Mouse (Mus musculus): ENCODE measurements around the gene Meis2. TPM values are rescaled to one million over a fixed set of nuclear protein-coding genes. Genes with fewer than 3 reads are reported as not detected.

Meis2 gene
- polyA plus RNA-seq, 1 experiment from 2014 or later, result 30.1 TPM

GRCm38 (mm10) chr2:115938296-115938695 is 127.3 kb downstream of the Meis2 start:
- Histone ChIP-seq H3K27ac (replicated peaks) (0 out of 2 replicates have a peak overlapping the region, but pooled peaks have one; percentile 5), H3K9me3 (no peaks in the 10 kb centered on the region), H3K27me3 (replicated peaks) (no peaks in the 10 kb centered on the region), H3K4me1 (peaks cover 58% of the 10 kb centered on the region), H3K9ac (no peak overlapping the region), H3K36me3 (peaks cover 12% of the 10 kb centered on the region; the same call in 1 of the 2 replicates), H3K4me3 (no peak overlapping the region), H3K4me2 (no peak overlapping the region)
- 76% methylated on average over 3 of the region's 3 CpGs for WGBS
- ATAC-seq (ENCODE audit: extremely low read depth, insufficient number of reproducible peaks, low FRiP score, low TSS enrichment), result no peak

- no peaks in the 10 kb centered on the region for H3K9me3 ChIP-seq
- WGBS, result 73% methylated on average over 1 of the region's 1 CpGs
- no peak overlapping the region for H3K4me2 ChIP-seq
- H3K27me3 ChIP-seq (replicated peaks), result no peaks in the 10 kb centered on the region
- no peak for ATAC-seq (ENCODE audit: extremely low read depth, insufficient number of reproducible peaks, low FRiP score, low TSS enrichment)
- no peak overlapping the region for H3K4me3 ChIP-seq
- peaks cover 57% of the 10 kb centered on the region for H3K4me1 ChIP-seq
- H3K27ac ChIP-seq (replicated peaks), result 0 out of 2 replicates have a peak overlapping the region, but pooled peaks have one; percentile 5
- H3K9ac ChIP-seq, result no peak overlapping the region
- H3K36me3 ChIP-seq, result peaks cover 12% of the 10 kb centered on the region; the same call in 1 of the 2 replicates
Measured at GRCm38 (mm10) chr2:115937896-115938295, 127.7 kb downstream of the Meis2 start.

GRCm38 (mm10) chr2:115936786-115937185 is 128.9 kb downstream of the Meis2 start:
- Histone ChIP-seq H3K4me1 (peaks cover 47% of the 10 kb centered on the region), H3K4me3 (no peak overlapping the region), H3K4me2 (no peak overlapping the region; the same call in 1 of the 2 replicates), H3K9me3 (no peaks in the 10 kb centered on the region), H3K36me3 (peaks cover 12% of the 10 kb centered on the region; the same call in 1 of the 2 replicates), H3K27ac (replicated peaks) (peak overlapping the region; percentile 61), H3K9ac (no peak overlapping the region), H3K27me3 (replicated peaks) (no peaks in the 10 kb centered on the region)
- 46% methylated on average over 9 of the region's 9 CpGs for WGBS
- ATAC-seq (ENCODE audit: extremely low read depth, insufficient number of reproducible peaks, low FRiP score, low TSS enrichment), result no peak

GRCm38 (mm10) chr2:115934299-115934698 is 131.3 kb downstream of the Meis2 start:
- no peak for ATAC-seq (ENCODE audit: extremely low read depth, insufficient number of reproducible peaks, low FRiP score, low TSS enrichment)
- Histone ChIP-seq H3K9me3 (no peaks in the 10 kb centered on the region), H3K4me2 (no peak overlapping the region), H3K4me1 (peaks cover 33% of the 10 kb centered on the region), H3K4me3 (no peak overlapping the region), H3K36me3 (peaks cover 2% of the 10 kb centered on the region; the same call in 1 of the 2 replicates), H3K27ac (replicated peaks) (no peak overlapping the region), H3K27me3 (replicated peaks) (no peaks in the 10 kb centered on the region), H3K9ac (no peak overlapping the region)
- WGBS, result 64% methylated on average over 2 of the region's 2 CpGs

- peaks cover 7% of the 10 kb centered on the region; the same call in 1 of the 2 replicates for H3K36me3 ChIP-seq
- H3K9ac ChIP-seq, result no peak overlapping the region
- H3K27ac ChIP-seq (replicated peaks), result no peak overlapping the region
- no peak overlapping the region for H3K4me2 ChIP-seq
- no peak overlapping the region for H3K4me3 ChIP-seq
- 19% methylated on average over 2 of the region's 2 CpGs for WGBS
- H3K4me1 ChIP-seq, result peaks cover 28% of the 10 kb centered on the region
- no peak for ATAC-seq (ENCODE audit: extremely low read depth, insufficient number of reproducible peaks, low FRiP score, low TSS enrichment)
- H3K27me3 ChIP-seq (replicated peaks), result no peaks in the 10 kb centered on the region
- H3K9me3 ChIP-seq, result no peaks in the 10 kb centered on the region
Measured at GRCm38 (mm10) chr2:115933259-115933658, 132.4 kb downstream of the Meis2 start.

GRCm38 (mm10) chr2:115925744-115926143 is 139.9 kb downstream of the Meis2 start:
- no peak overlapping the region for H3K4me3 ChIP-seq
- peaks cover 7% of the 10 kb centered on the region; the same call in 1 of the 2 replicates for H3K36me3 ChIP-seq
- H3K27ac ChIP-seq (replicated peaks), result no peak overlapping the region
- no peaks in the 10 kb centered on the region for H3K9me3 ChIP-seq
- H3K27me3 ChIP-seq (replicated peaks), result no peaks in the 10 kb centered on the region
- peaks cover 46% of the 10 kb centered on the region for H3K4me1 ChIP-seq
- no peak overlapping the region for H3K4me2 ChIP-seq
- 68% methylated on average over 3 of the region's 3 CpGs for WGBS
- no peak for ATAC-seq (ENCODE audit: extremely low read depth, insufficient number of reproducible peaks, low FRiP score, low TSS enrichment)
- H3K9ac ChIP-seq, result no peak overlapping the region

GRCm38 (mm10) chr2:115924472-115924871 is 141.2 kb downstream of the Meis2 start:
- H3K4me3 ChIP-seq, result no peak overlapping the region
- H3K9me3 ChIP-seq, result no peaks in the 10 kb centered on the region
- ATAC-seq (ENCODE audit: extremely low read depth, insufficient number of reproducible peaks, low FRiP score, low TSS enrichment), result no peak
- WGBS, result 58% methylated on average over 6 of the region's 6 CpGs
- H3K4me1 ChIP-seq, result peaks cover 56% of the 10 kb centered on the region
- H3K4me2 ChIP-seq, result no peak overlapping the region
- no peaks in the 10 kb centered on the region for H3K27me3 ChIP-seq (replicated peaks)
- peak overlapping the region; percentile 21 for H3K27ac ChIP-seq (replicated peaks)
- H3K9ac ChIP-seq, result no peak overlapping the region; the same call in 1 of the 2 replicates
- peaks cover 7% of the 10 kb centered on the region for H3K36me3 ChIP-seq

GRCm38 (mm10) chr2:115923247-115923646 is 142.4 kb downstream of the Meis2 start:
- Histone ChIP-seq H3K27me3 (replicated peaks) (no peaks in the 10 kb centered on the region), H3K9ac (no peak overlapping the region), H3K36me3 (peaks cover 13% of the 10 kb centered on the region), H3K4me2 (no peak overlapping the region), H3K9me3 (no peaks in the 10 kb centered on the region), H3K27ac (replicated peaks) (peak overlapping the region; percentile 33; the same call in 1 of the 2 replicates), H3K4me1 (peaks cover 62% of the 10 kb centered on the region), H3K4me3 (no peak overlapping the region)
- 58% methylated on average over 6 of the region's 6 CpGs for WGBS
- no peak for ATAC-seq (ENCODE audit: extremely low read depth, insufficient number of reproducible peaks, low FRiP score, low TSS enrichment)

GRCm38 (mm10) chr2:115921687-115922086 is 144.0 kb downstream of the Meis2 start:
- Histone ChIP-seq H3K36me3 (peaks cover 22% of the 10 kb centered on the region), H3K27me3 (replicated peaks) (no peaks in the 10 kb centered on the region), H3K27ac (replicated peaks) (peak overlapping the region; percentile 45; the same call in 1 of the 2 replicates), H3K9ac (peak overlapping the region; percentile 37; the same call in 1 of the 2 replicates), H3K4me3 (no peak overlapping the region), H3K4me2 (peak overlapping the region; percentile 4; the same call in 1 of the 2 replicates), H3K9me3 (no peaks in the 10 kb centered on the region), H3K4me1 (peaks cover 64% of the 10 kb centered on the region)
- 37% methylated on average over 9 of the region's 9 CpGs for WGBS
- ATAC-seq (ENCODE audit: extremely low read depth, insufficient number of reproducible peaks, low FRiP score, low TSS enrichment), result no peak; the same call in 1 of the 2 replicates

- Histone ChIP-seq H3K4me1 (peaks cover 76% of the 10 kb centered on the region), H3K9ac (no peak overlapping the region), H3K9me3 (no peaks in the 10 kb centered on the region), H3K27ac (replicated peaks) (no peak overlapping the region), H3K4me2 (no peak overlapping the region), H3K36me3 (peaks cover 27% of the 10 kb centered on the region), H3K4me3 (no peak overlapping the region), H3K27me3 (replicated peaks) (no peaks in the 10 kb centered on the region)
- ATAC-seq (ENCODE audit: extremely low read depth, insufficient number of reproducible peaks, low FRiP score, low TSS enrichment), result no peak
- WGBS, result 54% methylated on average over 5 of the region's 5 CpGs
Measured at GRCm38 (mm10) chr2:115920336-115920951, 145.2 kb downstream of the Meis2 start.

- no peak for ATAC-seq (ENCODE audit: extremely low read depth, insufficient number of reproducible peaks, low FRiP score, low TSS enrichment)
- Histone ChIP-seq H3K27ac (replicated peaks) (no peak overlapping the region), H3K4me3 (no peak overlapping the region), H3K9ac (no peak overlapping the region), H3K27me3 (replicated peaks) (no peaks in the 10 kb centered on the region), H3K9me3 (no peaks in the 10 kb centered on the region), H3K36me3 (peaks cover 27% of the 10 kb centered on the region), H3K4me1 (peaks cover 75% of the 10 kb centered on the region), H3K4me2 (no peak overlapping the region)
- 62% methylated on average over 14 of the region's 14 CpGs for WGBS
Measured at GRCm38 (mm10) chr2:115919141-115920071, 146.2 kb downstream of the Meis2 start.
